Mouse (Mus musculus) lung, adult 2 months (tissue): Measurements from ENCODE around the gene Ovol2.

Experiments
- CTCF ChIP-seq: fragments of 200-500 bp; IDR thresholded peaks from 2 replicates; pipeline ENCODE4 v1.5.1; 2011; ENCODE audit warnings: mild to moderate bottlenecking, low read length, control low read depth; ENCODE audit not compliant: insufficient read depth
- POLR2A ChIP-seq: fragments of 200-500 bp; IDR thresholded peaks from 2 replicates; pipeline ENCODE4 v1.6.1; 2011; ENCODE audit warnings: low read depth, mild to moderate bottlenecking, control low read depth, low read length, borderline replicate concordance; ENCODE audit errors: extremely low read depth

DNA sequence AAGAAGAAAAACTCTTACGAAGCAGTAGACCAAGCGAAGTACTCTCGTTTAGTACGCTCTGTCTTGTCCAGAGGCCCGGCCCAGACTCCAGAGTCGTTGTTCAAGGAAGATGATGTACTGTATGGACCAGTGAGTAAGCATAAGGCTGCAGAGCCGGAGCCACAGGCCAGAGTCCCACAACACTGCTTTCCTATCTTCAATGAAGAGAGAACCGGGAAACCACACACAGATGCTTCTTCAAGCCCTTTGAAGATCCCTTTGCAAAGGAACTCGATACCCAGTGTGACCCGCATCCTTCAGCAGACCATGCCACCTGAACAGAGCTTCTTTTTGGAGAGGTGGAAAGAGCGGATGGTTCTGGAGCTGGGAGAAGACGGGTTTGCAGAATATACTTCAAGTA is 59.9 kb downstream of the Ovol2 start:
- no peak for TF ChIP-seq CTCF
- TF ChIP-seq POLR2A: no peak
